Mouse (Mus musculus): ENCODE measurements around the gene Usp24. TPM values are rescaled to one million over a fixed set of nuclear protein-coding genes. Genes with fewer than 3 reads are reported as not detected.

Gene Usp24
- total and polyA plus RNA-seq, 2 experiments from 2014 or later = 10.2 to 28.6 TPM

DNA sequence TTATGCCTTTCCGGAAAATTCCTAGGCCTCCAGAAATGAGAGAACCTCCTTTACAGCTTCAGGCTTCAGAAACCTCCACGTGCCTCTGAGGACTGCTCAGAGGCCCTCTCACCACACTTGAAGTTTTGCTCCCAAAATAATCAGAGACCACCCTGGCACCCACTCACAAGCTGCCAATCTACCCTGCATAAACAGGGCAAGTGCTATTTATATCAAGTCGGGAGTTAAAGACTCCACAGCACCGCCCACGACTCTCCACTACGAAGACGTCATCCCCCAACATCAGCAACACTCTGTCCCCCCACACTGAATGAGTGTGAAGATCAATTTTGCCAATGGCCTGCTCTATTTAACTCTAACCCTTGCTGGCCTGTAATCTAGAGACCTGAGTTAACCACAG, 136.4 kb downstream of the Usp24 start:
- no peak for ATAC-seq (ENCODE audit: low FRiP score)
- Histone ChIP-seq H3K4me1 (ENCODE audit: insufficient read depth, low read length) (no peaks in the 10 kb centered on the region), H3K9ac (replicated peaks; ENCODE audit: low read length, poor library complexity, severe bottlenecking) (no peak overlapping the region), H3K4me2 (ENCODE audit: low read depth, low read length, poor library complexity, severe bottlenecking) (no peak overlapping the region), H3K27me3 (ENCODE audit: insufficient read depth, low read length) (no peaks in the 10 kb centered on the region), H3K4me3 (ENCODE audit: low read depth, low read length) (no peak overlapping the region), H3K9me3 (ENCODE audit: low read length) (no peaks in the 10 kb centered on the region), H3K36me3 (ENCODE audit: insufficient read depth, low read length) (no peaks in the 10 kb centered on the region), H3K27ac (ENCODE audit: low read depth, low read length) (no peak overlapping the region)
- DNase-seq (ENCODE audit: low spot score) = no peak
- 83% methylated on average over 7 of the region's 7 CpGs for WGBS
- TF ChIP-seq CTCF (IDR thresholded peaks at IDR 0.05) = no peak

DNA sequence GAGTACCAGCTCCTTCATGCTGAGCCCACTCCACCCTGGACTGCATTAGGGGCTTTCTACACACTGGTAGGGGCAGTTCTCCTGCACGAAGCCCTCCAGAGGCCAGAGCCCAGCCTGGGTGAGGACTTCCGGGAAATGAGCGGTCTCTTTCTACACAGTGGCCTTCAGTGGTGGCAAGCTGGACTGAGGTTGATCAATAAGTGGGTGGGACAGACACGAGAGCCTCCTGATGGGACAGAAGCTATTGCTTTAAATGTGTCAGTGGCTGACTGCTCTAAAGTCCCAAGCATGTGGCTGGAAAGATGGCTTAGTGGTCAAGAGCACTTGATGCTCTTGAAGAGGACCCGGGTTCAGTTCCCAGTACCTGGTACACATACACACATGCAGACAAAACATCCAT, 137.1 kb downstream of the Usp24 start:
- TF ChIP-seq CTCF (IDR thresholded peaks at IDR 0.05) = no peak
- DNase-seq (ENCODE audit: low spot score) (no peak), ATAC-seq (ENCODE audit: low FRiP score) (no peak)
- Histone ChIP-seq H3K4me3 (ENCODE audit: low read depth, low read length) (no peak overlapping the region), H3K36me3 (ENCODE audit: insufficient read depth, low read length) (no peaks in the 10 kb centered on the region), H3K9ac (replicated peaks; ENCODE audit: low read length, poor library complexity, severe bottlenecking) (no peak overlapping the region), H3K27ac (ENCODE audit: low read depth, low read length) (no peak overlapping the region), H3K9me3 (ENCODE audit: low read length) (no peaks in the 10 kb centered on the region), H3K4me1 (ENCODE audit: insufficient read depth, low read length) (no peaks in the 10 kb centered on the region), H3K4me2 (ENCODE audit: low read depth, low read length, poor library complexity, severe bottlenecking) (no peak overlapping the region), H3K27me3 (ENCODE audit: insufficient read depth, low read length) (no peaks in the 10 kb centered on the region)
- WGBS = 87% methylated on average over 5 of the region's 5 CpGs

DNA sequence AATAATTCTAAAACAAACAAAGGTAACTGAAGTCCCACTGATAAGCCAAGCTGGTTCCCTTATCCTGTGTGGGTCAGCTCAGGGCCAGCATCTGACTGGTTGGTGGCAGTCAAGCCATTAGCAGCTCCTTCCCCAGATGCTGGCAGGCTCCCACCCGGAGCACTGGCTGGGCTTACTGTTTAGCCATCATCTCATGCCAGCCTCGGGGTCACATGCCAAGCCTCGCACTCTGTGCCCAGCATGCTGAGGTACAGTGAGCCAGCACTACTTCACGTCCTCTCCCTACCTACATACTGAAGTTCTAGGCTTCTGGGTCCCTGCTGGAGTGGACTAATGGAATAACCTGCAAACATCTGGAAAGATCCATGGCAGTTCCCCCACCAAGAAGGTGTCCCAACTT, 137.5 kb downstream of the Usp24 start:
- H3K27me3 ChIP-seq (ENCODE audit: insufficient read depth, low read length) = no peaks in the 10 kb centered on the region
- 83% methylated on average over 4 of the region's 4 CpGs for WGBS
- no peaks in the 10 kb centered on the region for H3K9me3 ChIP-seq (ENCODE audit: low read length)
- no peaks in the 10 kb centered on the region for H3K4me1 ChIP-seq (ENCODE audit: insufficient read depth, low read length)
- DNase-seq (ENCODE audit: low spot score) = no peak
- H3K9ac ChIP-seq (replicated peaks; ENCODE audit: low read length, poor library complexity, severe bottlenecking) = no peak overlapping the region
- H3K36me3 ChIP-seq (ENCODE audit: insufficient read depth, low read length) = no peaks in the 10 kb centered on the region
- H3K27ac ChIP-seq (ENCODE audit: low read depth, low read length) = no peak overlapping the region
- no peak overlapping the region for H3K4me2 ChIP-seq (ENCODE audit: low read depth, low read length, poor library complexity, severe bottlenecking)
- H3K4me3 ChIP-seq (ENCODE audit: low read depth, low read length) = no peak overlapping the region
- ATAC-seq (ENCODE audit: low FRiP score) = no peak
- TF ChIP-seq CTCF (IDR thresholded peaks at IDR 0.05) = no peak

DNA sequence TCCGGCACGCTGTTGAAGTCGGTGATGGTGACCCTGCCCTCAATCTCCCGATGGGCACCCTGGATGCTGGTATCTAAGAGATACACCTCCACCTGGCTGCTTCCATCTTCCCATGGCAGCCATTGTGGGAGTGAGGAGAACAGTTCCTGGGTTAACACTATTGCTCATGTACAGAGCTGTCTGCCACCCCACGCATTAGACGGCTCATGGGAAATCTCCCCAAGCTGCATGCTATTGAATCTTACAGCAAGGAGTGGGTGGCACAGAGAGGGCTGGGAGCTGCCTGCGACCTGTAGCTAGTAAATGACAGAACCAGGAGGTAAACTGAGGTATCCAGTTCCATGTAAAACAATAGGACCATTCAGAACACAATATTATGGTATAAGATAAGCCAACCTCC, 138.5 kb downstream of the Usp24 start:
- Histone ChIP-seq H3K9me3 (ENCODE audit: low read length) (no peaks in the 10 kb centered on the region), H3K36me3 (ENCODE audit: insufficient read depth, low read length) (no peaks in the 10 kb centered on the region), H3K4me2 (ENCODE audit: low read depth, low read length, poor library complexity, severe bottlenecking) (no peak overlapping the region), H3K27ac (ENCODE audit: low read depth, low read length) (no peak overlapping the region), H3K27me3 (ENCODE audit: insufficient read depth, low read length) (no peaks in the 10 kb centered on the region), H3K4me3 (ENCODE audit: low read depth, low read length) (no peak overlapping the region), H3K9ac (replicated peaks; ENCODE audit: low read length, poor library complexity, severe bottlenecking) (no peak overlapping the region), H3K4me1 (ENCODE audit: insufficient read depth, low read length) (no peaks in the 10 kb centered on the region)
- WGBS = 93% methylated on average over 7 of the region's 7 CpGs
- no peak for DNase-seq (ENCODE audit: low spot score)
- no peak for ATAC-seq (ENCODE audit: low FRiP score)
- TF ChIP-seq CTCF (IDR thresholded peaks at IDR 0.05) = no peak

DNA sequence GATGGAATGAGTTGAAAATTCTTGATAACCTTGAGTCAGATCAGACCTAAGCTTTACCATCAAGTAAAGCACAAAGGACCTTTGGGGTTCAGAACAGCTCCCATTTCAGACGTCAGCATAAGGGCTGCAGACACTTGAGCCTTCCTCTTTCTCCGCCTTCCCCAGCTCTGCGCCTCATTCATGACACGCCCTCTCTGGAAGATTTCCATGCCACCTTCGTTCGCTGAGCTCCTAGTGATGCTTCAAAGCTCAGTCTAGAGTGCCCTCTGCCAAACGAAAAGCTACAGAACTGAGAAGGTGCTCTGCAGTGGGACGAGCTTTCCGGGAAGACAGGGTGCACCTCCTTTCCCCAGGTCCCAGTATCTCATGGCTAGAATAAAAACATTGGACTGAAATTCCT, 146.0 kb downstream of the Usp24 start:
- ATAC-seq (ENCODE audit: low FRiP score) (no peak), DNase-seq (ENCODE audit: low spot score) (no peak)
- Histone ChIP-seq H3K27ac (ENCODE audit: low read depth, low read length) (no peak overlapping the region), H3K4me3 (ENCODE audit: low read depth, low read length) (no peak overlapping the region), H3K27me3 (ENCODE audit: insufficient read depth, low read length) (0 out of 2 replicates have a peak, but pooled peaks cover 8% of the 10 kb centered on the region), H3K9me3 (ENCODE audit: low read length) (no peaks in the 10 kb centered on the region), H3K9ac (replicated peaks; ENCODE audit: low read length, poor library complexity, severe bottlenecking) (no peak overlapping the region), H3K4me1 (ENCODE audit: insufficient read depth, low read length) (peaks cover 8% of the 10 kb centered on the region; the same call in 1 of the 2 replicates), H3K36me3 (ENCODE audit: insufficient read depth, low read length) (no peaks in the 10 kb centered on the region), H3K4me2 (ENCODE audit: low read depth, low read length, poor library complexity, severe bottlenecking) (no peak overlapping the region)
- TF ChIP-seq CTCF (IDR thresholded peaks at IDR 0.05) = no peak
- 81% methylated on average over 9 of the region's 9 CpGs for WGBS

DNA sequence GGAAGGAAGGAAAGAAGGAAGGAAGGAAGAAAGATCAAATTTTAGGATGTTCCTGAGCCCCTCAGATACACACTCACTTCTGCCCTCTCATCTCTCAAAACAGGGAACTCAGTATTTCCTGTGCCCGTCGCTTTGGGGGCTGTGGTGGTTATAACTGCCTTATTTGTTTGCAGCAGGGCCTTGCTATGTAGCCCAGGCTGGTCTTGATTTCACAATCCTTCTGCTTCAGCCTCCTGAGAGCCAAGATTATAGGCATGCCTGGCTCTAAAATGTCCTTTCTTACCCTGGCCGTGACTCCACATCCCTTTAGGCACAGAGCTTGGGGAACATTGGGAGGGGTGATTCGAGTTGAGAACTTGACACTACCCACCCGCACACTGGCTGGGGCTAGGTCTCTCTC, 146.5 kb downstream of the Usp24 start:
- Histone ChIP-seq H3K4me2 (ENCODE audit: low read depth, low read length, poor library complexity, severe bottlenecking) (no peak overlapping the region), H3K4me3 (ENCODE audit: low read depth, low read length) (no peak overlapping the region), H3K4me1 (ENCODE audit: insufficient read depth, low read length) (peaks cover 8% of the 10 kb centered on the region; the same call in 1 of the 2 replicates), H3K9me3 (ENCODE audit: low read length) (no peaks in the 10 kb centered on the region), H3K27ac (ENCODE audit: low read depth, low read length) (no peak overlapping the region), H3K9ac (replicated peaks; ENCODE audit: low read length, poor library complexity, severe bottlenecking) (no peak overlapping the region), H3K27me3 (ENCODE audit: insufficient read depth, low read length) (0 out of 2 replicates have a peak, but pooled peaks cover 8% of the 10 kb centered on the region), H3K36me3 (ENCODE audit: insufficient read depth, low read length) (no peaks in the 10 kb centered on the region)
- ATAC-seq (ENCODE audit: low FRiP score) = no peak
- DNase-seq (ENCODE audit: low spot score) = no peak
- WGBS = 76% methylated on average over 5 of the region's 5 CpGs
- no peak for TF ChIP-seq CTCF (IDR thresholded peaks at IDR 0.05)
